Comparison of ENCODE assay signal across 9 mouse cellular contexts in genomic region chr9:98956591-98957381, GRCm38 (mm10). TPM values are rescaled to one million over a fixed set of nuclear protein-coding genes. Genes with fewer than 3 reads are reported as not detected.
A peak's percentile ranks its signal among the peaks of the same experiment; 100 is the strongest.
DNase-seq lines count a peak whose midpoint lies in the region; ATAC-seq lines count a peak whose summit lies in the region.
"Had no signal": no experiment of that assay in that cellular context is flagged by ENCODE, and none has a peak within 500 bp of the region (broad histone marks: within the 10 kb centered on the region; RNA-seq: fewer than 3 reads in every experiment).

No protein-coding gene starts in this region.

- H3K9me3 ChIP-seq in hindbrain, embryonic 13.5 days, result no peaks in the 10 kb centered on the region
- H3K9me3 ChIP-seq in liver, embryonic 16.5 days (replicated peaks; ENCODE audit: control insufficient read depth, low read length), result no peaks in the 10 kb centered on the region

- peak overlapping the region; percentile 39 for H3K4me3 ChIP-seq in hindbrain, embryonic 13.5 days
- H3K4me3 ChIP-seq in liver, embryonic 16.5 days (ENCODE audit: low read depth, low read length), result peak overlapping the region; percentile 35
- H3K4me3 ChIP-seq: erythroblast, embryonic 14.5 days had no signal

- peak; percentile 34 for ATAC-seq in hindbrain, embryonic 13.5 days (ENCODE audit: low FRiP score)
- ATAC-seq in liver, embryonic 16.5 days (ENCODE audit: low read depth), result no peak

- DNase-seq in adrenal gland, adult (ENCODE audit: inconsistent age in 2 of 2, low spot score in 1 of 2), result peak; percentile 21 to 74
- no peak for DNase-seq in adrenal gland, postnatal 4 days (ENCODE audit: low spot score in 2 of 2)
- peak; percentile 15 for DNase-seq in urinary bladder, postnatal 14 days (ENCODE audit: low spot score)
- no peak for DNase-seq in urinary bladder, postnatal 25 days (ENCODE audit: low spot score)
- no peak for DNase-seq in thymus, postnatal 10 days (ENCODE audit: low spot score in 2 of 2)
- no peak for DNase-seq in urinary bladder, postnatal 4 days (ENCODE audit: low spot score in 2 of 2)

- peaks cover 35% of the 10 kb centered on the region for H3K4me1 ChIP-seq in hindbrain, embryonic 13.5 days (replicated peaks)
- peaks cover 8% of the 10 kb centered on the region for H3K4me1 ChIP-seq in liver, embryonic 16.5 days (ENCODE audit: control insufficient read depth, low read depth, low read length)

- peak overlapping the region; percentile 57 for H3K4me2 ChIP-seq in hindbrain, embryonic 13.5 days
- H3K4me2 ChIP-seq in liver, embryonic 16.5 days (ENCODE audit: low read depth, low read length), result peak overlapping the region; percentile 43

- H3K36me3 ChIP-seq in hindbrain, embryonic 13.5 days, result no peaks in the 10 kb centered on the region
- H3K36me3 ChIP-seq in liver, embryonic 16.5 days (ENCODE audit: control insufficient read depth, insufficient read depth), result no peaks in the 10 kb centered on the region

- peaks cover 94% of the 10 kb centered on the region for H3K27me3 ChIP-seq in hindbrain, embryonic 13.5 days
- H3K27me3 ChIP-seq in liver, embryonic 16.5 days (ENCODE audit: control insufficient read depth, insufficient read depth, low read depth, low read length), result peaks cover 99% of the 10 kb centered on the region

- H3K27ac ChIP-seq in hindbrain, embryonic 13.5 days, result 0 out of 2 replicates have a peak overlapping the region, but pooled peaks have one; percentile 23
- H3K27ac ChIP-seq in liver, embryonic 16.5 days (ENCODE audit: low read length), result no peak overlapping the region

- WGBS in hindbrain, embryonic 13.5 days, result under 1% methylated on average over 73 of the region's 80 CpGs
- under 1% methylated on average over 77 of the region's 80 CpGs for WGBS in liver, embryonic 16.5 days (ENCODE audit: insufficient replicate concordance)

- H3K9ac ChIP-seq in hindbrain, embryonic 13.5 days, result peak overlapping the region; percentile 56
- no peak overlapping the region for H3K9ac ChIP-seq in liver, embryonic 16.5 days (ENCODE audit: low read depth, low read length)

RNA-seq across cellular contexts. Expression of gene Foxl2, which starts 1.7 kb away (rescaled TPM):
- not detected for total RNA-seq in adrenal gland, postnatal 4 days (2021)
- 0.61 TPM in 2 replicates for polyA plus RNA-seq in hindbrain, embryonic 13.5 days (2015; fragmentation: Nextera tagmentation; extraction: Ambion mirVana)
- polyA plus RNA-seq in liver, embryonic 16.5 days (2015; fragmentation: Nextera tagmentation; extraction: Ambion mirVana), result not detected in 2 replicates
- polyA plus RNA-seq: erythroblast, embryonic 14.5 days had no signal

RNA-seq across cellular contexts. Expression of gene Faim, which starts 29.4 kb away (rescaled TPM):
- total RNA-seq in adrenal gland, postnatal 4 days (2021), result 10 to 100 TPM; 26.4 to 27.0 TPM
- 111 and 117 TPM in 2 replicates for polyA plus RNA-seq in hindbrain, embryonic 13.5 days (2015; fragmentation: Nextera tagmentation; extraction: Ambion mirVana)
- polyA plus RNA-seq in liver, embryonic 16.5 days (2015; fragmentation: Nextera tagmentation; extraction: Ambion mirVana), result 8.0 and 10.3 TPM in 2 replicates

RNA-seq across cellular contexts. Expression of gene 7420426K07Rik, which starts 53.9 kb away (rescaled TPM):
- not detected for total RNA-seq in adrenal gland, postnatal 4 days (2021)
- polyA plus RNA-seq in hindbrain, embryonic 13.5 days (2015; fragmentation: Nextera tagmentation; extraction: Ambion mirVana), result not detected in 2 replicates
- not detected in 2 replicates for polyA plus RNA-seq in liver, embryonic 16.5 days (2015; fragmentation: Nextera tagmentation; extraction: Ambion mirVana)
- polyA plus RNA-seq: erythroblast, embryonic 14.5 days had no signal

Comparison
In these comparisons a context has a peak if more than half of its experiments do, and no peak if none do; other contexts are left out.
1. DNase-seq: peak in adrenal gland, adult (2 of 2) and urinary bladder, postnatal 14 days (single experiment); none in adrenal gland, postnatal 4 days (0 of 2), urinary bladder, postnatal 25 days (single experiment), thymus, postnatal 10 days (0 of 2) and urinary bladder, postnatal 4 days (0 of 2).